Mouse (Mus musculus): ENCODE data around the gene Sytl1. TPM values are rescaled to one million over a fixed set of nuclear protein-coding genes. Genes with fewer than 3 reads are reported as not detected.
A peak's percentile ranks its signal among the peaks of the same experiment; 100 is the strongest.

The Sytl1 gene
- total RNA-seq, 4 experiments from 2014 or later = 3.4 to 5.3 (median 4.1) TPM

DNA sequence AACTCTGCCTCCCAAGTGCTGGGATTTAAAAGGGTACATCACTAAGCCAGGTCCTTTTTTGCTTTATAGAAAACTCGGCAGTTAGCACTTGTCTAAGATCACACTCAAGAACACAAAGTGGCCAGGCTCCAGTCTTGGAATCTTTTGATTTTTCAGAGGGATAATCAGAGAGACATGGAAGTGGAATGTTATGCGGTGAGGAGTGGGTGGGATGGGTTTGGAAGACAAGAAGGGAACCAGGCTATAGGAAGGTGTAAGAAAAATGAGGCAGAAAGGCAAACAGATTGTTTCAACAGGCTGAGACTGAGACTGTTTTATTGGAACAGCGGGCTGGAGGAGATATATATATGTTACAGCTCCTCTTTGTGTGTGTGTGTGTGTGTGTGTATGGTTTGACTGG lies 15.6 kb upstream of the Sytl1 start:
- no peak for DNase-seq (ENCODE audit: low spot score in 2 of 2)

- DNase-seq (ENCODE audit: low spot score in 2 of 2) = no peak
Measured at GRCm38 (mm10) chr4:133278067-133278466, 15.2 kb upstream of the Sytl1 start.

DNA sequence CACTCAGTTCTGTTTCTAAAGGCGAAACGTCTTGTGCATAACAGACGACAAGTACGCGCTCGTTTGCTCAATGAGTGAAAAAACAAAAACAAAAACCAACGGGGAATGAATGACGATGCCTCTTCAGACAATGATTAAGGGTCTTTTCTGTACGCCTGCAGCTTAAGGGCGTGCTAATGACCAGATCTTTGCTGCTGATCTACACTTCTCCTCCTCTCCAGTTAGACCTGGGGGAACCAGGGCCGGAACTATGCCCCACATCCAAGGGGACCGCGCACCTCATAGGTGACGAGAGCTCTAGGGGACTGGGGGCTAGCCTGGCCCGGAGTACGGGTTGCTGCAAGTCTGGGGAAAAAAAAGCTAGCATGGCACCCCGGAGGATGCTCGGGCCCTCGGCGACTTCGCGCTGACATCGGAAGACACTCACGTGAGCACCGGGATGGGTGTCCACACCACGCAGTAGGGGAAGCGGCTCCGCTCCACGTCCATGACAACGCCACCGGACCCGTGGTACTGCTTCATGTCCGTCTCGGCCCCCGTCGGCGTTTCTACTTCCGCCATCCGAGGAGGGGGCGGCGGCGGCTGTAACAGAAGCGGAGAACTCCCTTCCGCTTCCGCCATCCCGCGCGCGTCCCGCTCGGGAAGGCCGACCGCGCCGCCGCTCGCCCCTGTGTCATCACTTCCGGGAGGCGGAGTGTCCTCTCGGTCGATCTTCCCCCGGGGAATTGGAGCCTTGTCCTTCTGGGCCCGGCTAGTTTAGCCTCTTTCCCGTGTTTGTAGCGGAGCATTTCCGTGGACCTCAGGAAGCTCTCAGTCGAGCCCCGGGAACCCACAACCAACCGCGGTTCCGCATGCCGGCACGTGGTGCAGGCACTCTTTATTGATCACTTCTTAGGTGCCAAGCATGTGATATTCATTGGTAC lies 14.5 kb upstream of the Sytl1 start, which contains the start of gene Tmem222:
Tmem222 (minus strand) TSS at position 689 of the 923 bp plus-strand sequence.
- DNase-seq (ENCODE audit: low spot score in 2 of 2) = peak; percentile 93 to 96

- no peak for DNase-seq (ENCODE audit: low spot score in 2 of 2)
Measured at GRCm38 (mm10) chr4:133270929-133271328, 8.0 kb upstream of the Sytl1 start.

DNA sequence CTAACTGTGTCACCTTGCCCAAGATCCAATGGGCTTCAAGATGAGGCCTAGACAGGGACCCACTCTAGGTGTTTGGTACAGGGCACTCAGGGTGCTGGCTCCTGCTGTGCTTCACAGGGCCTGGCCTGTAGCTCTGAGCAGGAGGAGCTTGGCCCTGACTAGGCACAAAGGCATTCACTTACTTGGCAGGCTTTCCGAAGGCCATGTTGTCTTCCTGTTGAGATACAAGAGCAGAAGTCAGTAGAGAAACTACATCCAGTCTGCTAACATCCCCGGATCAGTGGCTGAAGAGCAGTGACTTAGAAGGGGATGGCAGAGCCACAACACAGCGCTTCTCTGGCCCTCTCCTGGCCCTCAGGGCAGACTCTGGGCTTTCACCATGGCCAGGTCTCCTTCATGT lies 6.7 kb upstream of the Sytl1 start:
- no peak for DNase-seq (ENCODE audit: low spot score in 2 of 2)

GRCm38 (mm10) chr4:133268931-133269330 lies 6.0 kb upstream of the Sytl1 start:
- DNase-seq (ENCODE audit: low spot score in 2 of 2) = no peak

GRCm38 (mm10) chr4:133266248-133266880 lies 3.5 kb upstream of the Sytl1 start:
- no peak for DNase-seq (ENCODE audit: low spot score in 2 of 2)

DNA sequence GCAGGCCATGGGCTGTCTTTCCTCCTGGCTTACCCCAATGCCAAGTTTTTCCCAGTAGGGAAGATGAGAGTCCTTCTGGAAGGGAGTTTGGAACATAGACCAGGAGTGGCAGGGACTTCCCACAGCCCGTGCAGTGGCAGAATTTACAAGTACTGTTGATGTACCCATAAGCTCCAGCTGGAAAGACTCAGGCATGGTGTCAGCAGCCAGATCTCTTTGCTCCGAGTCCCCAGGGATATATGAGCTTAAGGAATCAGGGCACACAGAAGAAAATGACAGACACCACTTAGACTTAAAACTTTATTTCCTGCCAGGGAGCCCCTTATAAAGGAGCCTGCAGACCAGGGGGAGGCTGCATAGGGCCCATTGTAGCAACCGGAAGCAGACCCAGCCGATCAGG lies 2.8 kb upstream of the Sytl1 start:
- DNase-seq (ENCODE audit: low spot score in 2 of 2) = no peak

DNA sequence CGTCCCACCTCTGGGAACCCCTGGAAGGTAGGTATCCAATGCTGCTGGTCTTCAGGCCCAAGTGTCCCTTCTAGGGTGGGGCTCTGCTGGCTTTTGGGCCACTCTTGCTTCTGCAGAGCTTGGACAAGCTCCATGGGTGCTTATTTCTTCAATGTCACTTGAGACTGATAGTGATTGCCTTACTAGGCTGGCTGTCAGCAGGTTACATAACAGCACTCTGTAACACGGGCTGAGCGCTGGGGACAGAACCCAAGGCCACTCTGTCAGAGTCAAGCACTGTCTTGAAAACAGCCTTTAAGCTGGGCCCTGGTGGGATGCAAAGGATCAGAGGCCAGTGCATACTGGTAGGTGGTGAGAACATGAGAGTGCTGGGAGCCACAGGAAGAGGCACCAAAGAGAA lies 2.4 kb upstream of the Sytl1 start:
- DNase-seq (ENCODE audit: low spot score in 2 of 2) = no peak

DNA sequence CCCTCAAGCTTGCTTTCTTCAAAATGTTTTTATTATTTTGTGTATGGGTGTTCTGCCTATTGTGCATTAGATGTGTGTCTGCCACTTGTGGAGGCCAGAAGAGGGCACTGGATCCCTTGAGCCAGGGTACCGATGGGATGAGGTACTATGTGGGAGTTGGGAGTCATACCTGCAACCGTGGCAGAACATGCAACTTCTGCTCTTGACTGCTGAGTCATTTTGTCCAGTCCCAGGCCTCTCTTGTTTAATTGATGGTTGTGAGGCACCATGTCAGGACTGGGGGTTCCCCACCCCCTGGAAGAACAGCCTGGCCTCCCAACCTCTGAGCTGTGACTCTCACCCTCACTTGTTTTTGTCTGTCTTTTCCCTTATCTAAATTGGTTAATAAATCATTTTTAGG lies 1.6 kb upstream of the Sytl1 start:
- no peak for DNase-seq (ENCODE audit: low spot score in 2 of 2)

- no peak for DNase-seq (ENCODE audit: low spot score in 2 of 2)
Measured at GRCm38 (mm10) chr4:133263756-133264155, 843 bp upstream of the Sytl1 start.

- no peak for DNase-seq (ENCODE audit: low spot score in 2 of 2)
Measured at GRCm38 (mm10) chr4:133262375-133262765, 543 bp downstream of the Sytl1 start.

DNA sequence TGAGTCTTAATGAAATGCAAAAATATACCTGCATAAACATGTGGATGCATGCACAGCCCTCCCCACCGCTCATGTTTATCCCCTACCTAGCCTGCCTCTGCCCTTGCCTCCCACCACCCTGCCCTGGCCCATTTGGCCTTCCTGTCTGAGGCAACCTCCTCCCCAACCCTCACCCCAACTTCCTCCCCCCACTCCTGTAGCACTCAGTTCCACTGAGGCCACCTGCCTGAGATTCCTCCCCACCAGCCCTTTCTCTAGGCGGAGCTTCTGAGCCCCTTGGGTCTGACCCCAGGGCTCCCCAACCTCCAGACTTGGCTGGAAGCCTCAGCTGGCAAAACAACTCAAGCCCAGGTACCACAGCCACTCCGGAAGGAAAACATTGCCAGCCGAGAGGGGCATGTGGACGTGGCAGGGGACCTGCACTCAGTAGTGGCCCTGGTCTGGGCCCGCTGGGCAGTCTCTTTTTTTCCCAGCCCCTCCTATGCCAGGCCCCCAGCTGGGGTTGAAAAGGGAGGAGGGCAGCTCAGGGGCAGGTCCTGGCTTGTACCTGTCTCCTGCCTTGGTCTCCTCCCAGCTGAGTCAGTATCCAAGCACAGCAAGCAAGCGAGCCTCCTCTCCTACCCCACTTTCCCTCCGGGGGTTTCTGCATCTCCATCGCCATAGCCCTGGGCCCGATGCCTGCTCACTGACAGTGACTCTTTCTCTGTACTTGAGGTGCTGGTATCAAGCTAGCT lies 1.1 kb downstream of the Sytl1 start:
- no peak for DNase-seq (ENCODE audit: low spot score in 2 of 2)

DNA sequence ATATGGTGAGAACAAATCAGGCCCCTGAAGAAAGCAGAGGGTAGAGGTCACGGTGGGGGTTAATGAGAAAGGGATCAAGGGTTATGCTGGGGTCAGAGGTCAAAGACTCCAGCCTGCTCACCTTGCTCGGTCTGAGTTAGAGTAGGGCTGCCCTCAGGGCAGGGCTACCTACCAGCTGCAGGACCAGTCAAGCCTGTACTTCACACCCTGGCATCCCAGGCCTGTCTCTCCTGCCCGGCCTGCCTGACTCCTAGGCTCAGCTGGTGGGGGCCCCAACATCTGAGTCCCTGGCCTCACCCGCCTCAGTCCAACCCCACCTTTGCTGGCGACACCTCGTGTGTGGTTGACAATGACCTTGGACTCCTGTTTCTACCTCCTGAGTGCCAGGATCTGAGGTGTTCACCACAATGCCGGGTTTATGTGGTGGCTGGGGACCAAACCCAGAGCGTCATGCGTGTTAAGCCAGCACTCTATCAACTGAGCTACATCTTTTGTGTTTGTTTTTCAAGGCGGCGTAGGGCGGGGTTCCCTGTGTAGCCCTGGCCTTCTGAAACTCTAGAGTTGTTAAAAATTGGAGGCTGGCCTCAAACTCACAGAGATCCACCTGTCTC lies 5.0 kb downstream of the Sytl1 start:
- no peak for DNase-seq (ENCODE audit: low spot score in 2 of 2)

DNA sequence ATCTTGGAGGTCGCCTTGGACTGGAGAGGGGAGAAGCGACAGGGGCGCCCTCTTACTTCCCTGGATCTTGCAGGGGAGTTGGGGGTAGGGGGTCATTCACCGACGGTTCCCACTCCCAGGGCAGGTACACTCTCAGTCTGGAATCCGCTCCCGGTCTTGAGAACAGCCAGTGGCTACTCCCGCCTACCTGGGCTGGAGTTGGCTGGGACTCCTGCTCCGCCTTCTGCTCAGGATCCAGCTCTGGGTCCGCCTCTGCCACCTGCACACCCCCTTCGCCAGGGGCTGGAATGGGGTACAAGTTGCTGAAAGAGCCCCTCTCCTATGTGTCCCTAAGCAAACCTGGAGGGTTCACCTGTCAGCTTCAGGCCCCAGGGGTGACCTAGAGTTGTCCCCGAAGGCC lies 5.7 kb downstream of the Sytl1 start:
- no peak for DNase-seq (ENCODE audit: low spot score in 2 of 2)

GRCm38 (mm10) chr4:133256820-133257219 lies 6.1 kb downstream of the Sytl1 start:
- DNase-seq (ENCODE audit: low spot score in 2 of 2) = no peak

DNA sequence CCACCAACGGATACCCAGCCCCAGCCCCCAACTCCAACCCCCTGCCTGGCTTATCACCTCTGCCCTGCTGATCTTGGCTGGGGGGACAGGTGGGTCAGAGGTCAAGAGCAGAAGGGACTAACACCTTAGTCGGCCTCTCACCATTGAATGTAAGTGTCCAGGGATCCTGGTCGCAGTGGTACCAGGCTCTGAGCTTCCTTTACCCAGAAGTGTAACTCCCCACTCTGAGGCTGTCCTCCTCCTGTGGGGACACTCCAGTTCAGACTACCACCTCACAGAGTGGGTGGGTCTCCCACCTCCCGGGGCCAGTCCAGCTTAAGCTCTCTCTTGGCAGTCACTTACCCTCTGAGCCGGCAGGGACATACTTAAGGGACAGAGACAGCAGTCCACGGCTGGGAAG lies 7.5 kb downstream of the Sytl1 start:
- no peak for DNase-seq (ENCODE audit: low spot score in 2 of 2)

GRCm38 (mm10) chr4:133253412-133253811 lies 9.5 kb downstream of the Sytl1 start:
- DNase-seq (ENCODE audit: low spot score in 2 of 2) = no peak

DNA sequence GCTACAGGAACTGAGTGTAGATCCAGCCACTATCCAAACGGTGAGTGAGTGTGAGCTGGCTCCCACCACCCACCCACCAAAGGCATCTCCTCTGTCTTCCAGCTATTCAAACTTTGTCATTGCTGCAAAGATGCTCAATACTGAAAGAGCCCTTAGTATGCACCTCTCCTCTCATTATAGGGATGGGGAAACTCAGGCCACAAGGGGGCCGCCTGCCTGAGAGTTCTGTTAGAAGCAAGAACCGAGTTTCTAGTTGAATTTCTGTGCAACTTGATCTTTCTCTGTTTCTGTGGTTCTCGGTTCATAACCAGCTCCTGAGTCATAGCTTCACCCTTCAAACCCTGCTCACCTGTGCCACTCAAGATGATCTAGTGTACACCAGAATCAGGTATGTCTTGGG lies 10.8 kb downstream of the Sytl1 start:
- DNase-seq (ENCODE audit: low spot score in 2 of 2) = no peak

DNA sequence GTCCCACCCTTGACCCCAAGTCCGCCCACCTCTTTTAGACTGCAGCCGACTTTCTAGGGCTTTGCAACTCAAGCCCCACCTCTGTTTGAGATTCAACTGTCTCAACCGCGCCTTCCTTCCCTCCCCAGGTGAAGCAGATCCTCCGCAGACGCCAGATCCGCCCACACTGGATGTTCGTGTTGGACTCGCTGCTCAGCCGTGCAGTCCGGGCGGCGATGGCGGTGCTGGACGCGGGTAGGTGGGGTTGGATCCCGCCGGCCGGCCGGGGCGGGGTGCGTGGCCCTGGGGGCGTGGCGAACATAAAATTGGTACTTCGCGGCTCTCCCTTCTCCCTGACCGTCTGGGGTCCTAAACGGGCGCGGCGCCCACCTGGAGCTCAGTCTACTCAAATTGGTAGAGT lies 11.7 kb downstream of the Sytl1 start:
- DNase-seq (ENCODE audit: low spot score in 2 of 2) = no peak

DNA sequence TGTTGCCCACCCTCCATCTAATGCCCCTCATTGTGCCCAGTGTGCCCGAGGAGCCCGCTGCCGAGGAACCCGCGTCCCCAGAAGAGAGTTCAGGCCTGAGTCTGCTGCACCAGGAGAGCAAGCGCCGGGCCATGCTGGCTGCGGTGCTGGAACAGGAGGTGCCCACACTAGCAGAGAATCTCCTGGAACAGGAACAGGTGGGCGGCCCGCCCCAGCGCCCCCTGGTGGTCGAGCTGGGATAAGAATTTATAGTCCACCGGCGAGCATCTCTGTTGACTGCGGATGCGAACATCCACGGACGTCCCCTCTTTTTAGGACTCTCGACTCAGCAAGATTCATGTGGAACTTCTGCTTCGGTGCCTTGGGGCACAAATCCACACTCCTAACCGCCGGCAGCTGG lies 12.3 kb downstream of the Sytl1 start:
- peak; percentile 65 to 75 for DNase-seq (ENCODE audit: low spot score in 2 of 2)
